Mouse (Mus musculus) liver, postnatal 0 days (tissue): ENCODE data around the gene Trmt10b. TPM values are rescaled to one million over a fixed set of nuclear protein-coding genes. Genes with fewer than 3 reads are reported as not detected.

Experiments
- ATAC-seq: fragments of 200-750 bp; cut with Nextera tagmentation; 2 replicates; pipeline ENCODE4 v1.8.0; 2017; ENCODE audit warnings: mild to moderate bottlenecking, moderate library complexity
- DNase-seq: peaks from one replicate; pipeline ENCODE4 v3.0.0-alpha.2; 2016
- H3K27ac ChIP-seq: fragments of 300-500 bp; sonication (generic); 2 replicates; pipeline ENCODE4 v1.5.1; 2014; ENCODE audit warnings: antibody characterized with exemption, moderate library complexity, mild to moderate bottlenecking, low read depth
- H3K27me3 ChIP-seq: fragments of 300-500 bp; sonication (generic); 2 replicates; pipeline ENCODE4 v1.6.1; 2014; ENCODE audit warnings: low read length, control low read depth, mixed read lengths; ENCODE audit not compliant: insufficient read depth
- H3K36me3 ChIP-seq: fragments of 300-500 bp; sonication (generic); replicated peaks from 2 replicates; pipeline ENCODE4 v1.6.1; 2014; ENCODE audit warnings: mild to moderate bottlenecking, control low read depth, low read length, moderate library complexity, mixed read lengths; ENCODE audit not compliant: insufficient read depth
- H3K4me1 ChIP-seq: fragments of 300-500 bp; sonication (generic); 2 replicates; pipeline ENCODE4 v1.6.1; 2014; ENCODE audit warnings: antibody characterized with exemption, mild to moderate bottlenecking, control low read depth; ENCODE audit not compliant: insufficient read depth
- H3K4me2 ChIP-seq: fragments of 300-500 bp; sonication (generic); 2 replicates; pipeline ENCODE4 v1.6.1; 2014; ENCODE audit warnings: low read depth, mild to moderate bottlenecking, low read length, moderate library complexity, mixed read lengths
- H3K4me3 ChIP-seq: fragments of 300-500 bp; sonication (generic); 2 replicates; pipeline ENCODE4 v1.5.1; 2014; ENCODE audit warnings: low read depth, low read length
- H3K9ac ChIP-seq: fragments of 300-500 bp; sonication (generic); replicated peaks from 2 replicates; pipeline ENCODE4 v1.6.1; 2014; ENCODE audit warnings: mild to moderate bottlenecking, moderate library complexity
- H3K9me3 ChIP-seq: fragments of 300-500 bp; sonication (generic); 2 replicates; pipeline ENCODE4 v1.6.1; 2016; ENCODE audit warnings: mild to moderate bottlenecking, control low read depth, low read length, mixed read lengths
- CTCF ChIP-seq: sonication (generic); IDR thresholded peaks from 2 replicates; pipeline ENCODE4 v1.5.1; 2016; ENCODE audit warnings: antibody characterized with exemption, low read depth
- EP300 ChIP-seq: IDR thresholded peaks from 2 replicates; pipeline ENCODE4 v1.6.1; 2016; ENCODE audit warnings: antibody characterized with exemption, low read depth, mild to moderate bottlenecking
- WGBS: fragments of 180-500 bp; shearing (Covaris S2); extraction: QIAGEN DNeasy Blood & Tissue Kit; methylation state at CpG from one replicate; pipeline ENCODE4 v1.1.7; 2014; ENCODE audit not compliant: insufficient replicate concordance; 5-methylcytosine and 5-hydroxymethylcytosine counted together
- polyA plus RNA-seq: library from polyadenylated mRNA; unstranded; fragments of >200 nt; fragmentation: Nextera tagmentation; extraction: Ambion mirVana; gene quantifications from 2 replicates; pipeline ENCODE4 v1.2.1, GENCODE M21; 2015

The Trmt10b gene
- polyA plus RNA-seq, 1 experiment from 2014 or later, result 4.3 TPM

GRCm38 (mm10) chr4:45267883-45268282 is 29.0 kb upstream of the Trmt10b start:
- H3K4me3 ChIP-seq, result no peak overlapping the region
- no peaks in the 10 kb centered on the region for H3K27me3 ChIP-seq
- 33% methylated on average over 3 of the region's 3 CpGs for WGBS
- ATAC-seq (peak; percentile 73), DNase-seq (no peak)
- H3K9me3 ChIP-seq, result no peaks in the 10 kb centered on the region
- H3K9ac ChIP-seq, result no peak overlapping the region
- H3K4me1 ChIP-seq, result no peaks in the 10 kb centered on the region
- H3K36me3 ChIP-seq, result no peaks in the 10 kb centered on the region
- no peak for TF ChIP-seq CTCF
- no peak for TF ChIP-seq EP300
- H3K4me2 ChIP-seq, result no peak overlapping the region
- no peak overlapping the region for H3K27ac ChIP-seq

- ATAC-seq (no peak), DNase-seq (no peak)
- no peak overlapping the region for H3K9ac ChIP-seq
- H3K27ac ChIP-seq, result no peak overlapping the region
- H3K27me3 ChIP-seq, result no peaks in the 10 kb centered on the region
- no peaks in the 10 kb centered on the region for H3K36me3 ChIP-seq
- WGBS, result 86% methylated on average over 10 of the region's 10 CpGs
- no peaks in the 10 kb centered on the region for H3K9me3 ChIP-seq
- no peak overlapping the region for H3K4me3 ChIP-seq
- H3K4me1 ChIP-seq, result no peaks in the 10 kb centered on the region
- no peak overlapping the region for H3K4me2 ChIP-seq
- TF ChIP-seq CTCF, result no peak
- no peak for TF ChIP-seq EP300
These were observed 25.9 kb upstream of the Trmt10b start for GRCm38 (mm10) chr4:45271041-45271452.

GRCm38 (mm10) chr4:45275770-45276169 is 21.2 kb upstream of the Trmt10b start:
- Histone ChIP-seq H3K4me2 (no peak overlapping the region), H3K9ac (no peak overlapping the region), H3K27me3 (no peaks in the 10 kb centered on the region), H3K36me3 (no peaks in the 10 kb centered on the region), H3K4me1 (no peaks in the 10 kb centered on the region), H3K9me3 (no peaks in the 10 kb centered on the region), H3K4me3 (no peak overlapping the region), H3K27ac (no peak overlapping the region)
- TF ChIP-seq CTCF (no peak), EP300 (no peak)
- DNase-seq (no peak), ATAC-seq (no peak)
- WGBS, result 78% methylated on average over 8 of the region's 8 CpGs

GRCm38 (mm10) chr4:45279292-45279691 is 17.6 kb upstream of the Trmt10b start:
- Histone ChIP-seq H3K9ac (no peak overlapping the region), H3K4me2 (no peak overlapping the region), H3K4me3 (no peak overlapping the region), H3K4me1 (no peaks in the 10 kb centered on the region), H3K27ac (no peak overlapping the region), H3K27me3 (no peaks in the 10 kb centered on the region), H3K36me3 (no peaks in the 10 kb centered on the region), H3K9me3 (no peaks in the 10 kb centered on the region)
- DNase-seq (peak; percentile 21), ATAC-seq (no peak)
- 60% methylated on average over 8 of the region's 8 CpGs for WGBS
- TF ChIP-seq CTCF, result peak; percentile 16; the same call in 1 of the 2 replicates
- no peak for TF ChIP-seq EP300

- no peaks in the 10 kb centered on the region for H3K9me3 ChIP-seq
- no peak overlapping the region for H3K27ac ChIP-seq
- DNase-seq (peak; percentile 61), ATAC-seq (peak; percentile 68)
- no peaks in the 10 kb centered on the region for H3K27me3 ChIP-seq
- H3K9ac ChIP-seq, result no peak overlapping the region
- H3K4me2 ChIP-seq, result no peak overlapping the region
- no peaks in the 10 kb centered on the region for H3K4me1 ChIP-seq
- no peak overlapping the region for H3K4me3 ChIP-seq
- H3K36me3 ChIP-seq, result no peaks in the 10 kb centered on the region
- WGBS, result 17% methylated on average over 4 of the region's 4 CpGs
- peak; percentile 95 for TF ChIP-seq CTCF
- no peak for TF ChIP-seq EP300
These were observed 16.9 kb upstream of the Trmt10b start for GRCm38 (mm10) chr4:45279981-45280548.

GRCm38 (mm10) chr4:45286318-45286717 is 10.6 kb upstream of the Trmt10b start:
- no peak overlapping the region for H3K9ac ChIP-seq
- H3K4me2 ChIP-seq, result no peak overlapping the region
- DNase-seq (peak; percentile 23), ATAC-seq (no peak)
- 50% methylated on average over 3 of the region's 3 CpGs for whole genome bisulfite sequencing
- no peaks in the 10 kb centered on the region for H3K9me3 ChIP-seq
- TF ChIP-seq CTCF (peak; percentile 68), EP300 (no peak)
- no peak overlapping the region for H3K4me3 ChIP-seq
- H3K36me3 ChIP-seq, result no peaks in the 10 kb centered on the region
- H3K27ac ChIP-seq, result no peak overlapping the region
- H3K27me3 ChIP-seq, result no peaks in the 10 kb centered on the region
- no peaks in the 10 kb centered on the region for H3K4me1 ChIP-seq

GRCm38 (mm10) chr4:45287906-45288305 is 9.0 kb upstream of the Trmt10b start:
- H3K9me3 ChIP-seq, result no peaks in the 10 kb centered on the region
- no peaks in the 10 kb centered on the region for H3K4me1 ChIP-seq
- no peak for DNase-seq
- ATAC-seq, result no peak
- WGBS, result 64% methylated on average over 5 of the region's 5 CpGs
- no peaks in the 10 kb centered on the region for H3K36me3 ChIP-seq
- no peak overlapping the region for H3K4me2 ChIP-seq
- H3K27me3 ChIP-seq, result no peaks in the 10 kb centered on the region
- H3K27ac ChIP-seq, result no peak overlapping the region
- no peak overlapping the region for H3K4me3 ChIP-seq
- TF ChIP-seq EP300, result no peak
- no peak for TF ChIP-seq CTCF
- H3K9ac ChIP-seq, result no peak overlapping the region
